Mouse (Mus musculus) lung, postnatal 0 days (tissue): ENCODE results near the gene Vnn3. TPM values are rescaled to one million over a fixed set of nuclear protein-coding genes. Genes with fewer than 3 reads are reported as not detected.

ENCODE experiments used
- ATAC-seq: fragments of 200-750 bp; cut with Nextera tagmentation; 2 replicates; pipeline ENCODE4 v1.8.0; 2017; ENCODE audit warnings: moderate library complexity
- DNase-seq: peaks from one replicate; pipeline ENCODE4 v3.0.0-alpha.2; 2016; ENCODE audit warnings: low spot score
- H3K27ac ChIP-seq: fragments of 300-500 bp; sonication (generic); 2 replicates; pipeline ENCODE4 v1.5.1; 2014; ENCODE audit warnings: antibody characterized with exemption, mild to moderate bottlenecking, low read length, mixed read lengths
- H3K27me3 ChIP-seq: fragments of 300-500 bp; sonication (generic); replicated peaks from 2 replicates; pipeline ENCODE4 v1.6.1; 2014; ENCODE audit warnings: low read length, mixed read lengths; ENCODE audit not compliant: insufficient read depth
- H3K36me3 ChIP-seq: fragments of 300-500 bp; sonication (generic); 2 replicates; pipeline ENCODE4 v1.6.1; 2014; ENCODE audit warnings: low read length, mixed read lengths; ENCODE audit not compliant: insufficient read depth
- H3K4me1 ChIP-seq: fragments of 300-500 bp; sonication (generic); 2 replicates; pipeline ENCODE4 v1.6.1; 2014; ENCODE audit warnings: antibody characterized with exemption, low read depth, low read length, mixed read lengths; ENCODE audit not compliant: insufficient read depth
- H3K4me2 ChIP-seq: fragments of 300-500 bp; sonication (generic); replicated peaks from 2 replicates; pipeline ENCODE4 v1.6.1; 2014; ENCODE audit warnings: low read depth, mild to moderate bottlenecking, low read length, moderate library complexity, mixed read lengths
- H3K4me3 ChIP-seq: fragments of 300-500 bp; sonication (generic); 2 replicates; pipeline ENCODE4 v1.5.1; 2014; ENCODE audit warnings: low read depth, low read length
- H3K9ac ChIP-seq: fragments of 300-500 bp; sonication (generic); replicated peaks from 2 replicates; pipeline ENCODE4 v1.6.1; 2014; ENCODE audit warnings: low read depth, mild to moderate bottlenecking
- H3K9me3 ChIP-seq: fragments of 300-500 bp; sonication (generic); 2 replicates; pipeline ENCODE4 v1.6.1; 2016; ENCODE audit warnings: low read length, mixed read lengths
- CTCF ChIP-seq: IDR thresholded peaks from 2 replicates; pipeline ENCODE4 v1.5.1; 2016; ENCODE audit warnings: antibody characterized with exemption, mild to moderate bottlenecking
- EP300 ChIP-seq: IDR thresholded peaks from 2 replicates; pipeline ENCODE4 v1.6.1; 2016; ENCODE audit warnings: antibody characterized with exemption, mild to moderate bottlenecking, control low read depth
- WGBS: fragments of 180-500 bp; shearing (Covaris S2); extraction: QIAGEN DNeasy Blood & Tissue Kit; methylation state at CpG from one replicate; pipeline ENCODE4 v1.1.7; 2014; 5-methylcytosine and 5-hydroxymethylcytosine counted together
- polyA plus RNA-seq: library from polyadenylated mRNA; unstranded; fragments of >200 nt; fragmentation: Nextera tagmentation; extraction: Ambion mirVana; gene quantifications from 2 replicates; pipeline ENCODE4 v1.2.1, GENCODE M21; 2015

Gene Vnn3
- polyA plus RNA-seq, 1 experiment from 2014 or later, result 18.5 TPM

- no peaks in the 10 kb centered on the region for H3K9me3 ChIP-seq
- no peak overlapping the region for H3K4me2 ChIP-seq
- no peak overlapping the region for H3K9ac ChIP-seq
- DNase-seq (peak; percentile 46), ATAC-seq (peak; percentile 49)
- no peaks in the 10 kb centered on the region for H3K4me1 ChIP-seq
- WGBS, result 60% methylated on average over 11 of the region's 11 CpGs
- H3K27ac ChIP-seq, result no peak overlapping the region
- TF ChIP-seq EP300 (no peak), CTCF (no peak)
- H3K4me3 ChIP-seq, result no peak overlapping the region
- no peaks in the 10 kb centered on the region for H3K27me3 ChIP-seq
- H3K36me3 ChIP-seq, result 0 out of 2 replicates have a peak, but pooled peaks cover 2% of the 10 kb centered on the region
Observed at GRCm38 (mm10) chr10:23812852-23813766, 38.2 kb upstream of the Vnn3 start.

- no peak overlapping the region for H3K27ac ChIP-seq
- H3K9ac ChIP-seq, result no peak overlapping the region
- no peak overlapping the region for H3K4me3 ChIP-seq
- no peaks in the 10 kb centered on the region for H3K9me3 ChIP-seq
- no peak overlapping the region for H3K4me2 ChIP-seq
- DNase-seq, result peak; percentile 77
- no peaks in the 10 kb centered on the region for H3K4me1 ChIP-seq
- 37% methylated on average over 1 of the region's 1 CpGs for WGBS
- TF ChIP-seq EP300 (no peak), CTCF (peak; percentile 86)
- no peak for ATAC-seq
- H3K27me3 ChIP-seq, result no peaks in the 10 kb centered on the region
- H3K36me3 ChIP-seq, result peaks cover 5% of the 10 kb centered on the region; the same call in 1 of the 2 replicates
Observed at GRCm38 (mm10) chr10:23815168-23815567, 36.1 kb upstream of the Vnn3 start.

GRCm38 (mm10) chr10:23816241-23816640, 35.0 kb upstream of the Vnn3 start:
- Histone ChIP-seq H3K4me2 (no peak overlapping the region), H3K9me3 (no peaks in the 10 kb centered on the region), H3K4me1 (no peaks in the 10 kb centered on the region), H3K9ac (no peak overlapping the region), H3K36me3 (peaks cover 5% of the 10 kb centered on the region; the same call in 1 of the 2 replicates), H3K27me3 (no peaks in the 10 kb centered on the region), H3K27ac (no peak overlapping the region), H3K4me3 (no peak overlapping the region)
- no peak for ATAC-seq
- DNase-seq, result no peak
- 84% methylated on average over 7 of the region's 7 CpGs for WGBS
- no peak for TF ChIP-seq EP300
- TF ChIP-seq CTCF, result no peak

- TF ChIP-seq CTCF (no peak), EP300 (no peak)
- Histone ChIP-seq H3K4me3 (no peak overlapping the region), H3K4me2 (no peak overlapping the region), H3K27me3 (no peaks in the 10 kb centered on the region), H3K9me3 (no peaks in the 10 kb centered on the region), H3K36me3 (peaks cover 17% of the 10 kb centered on the region; the same call in 1 of the 2 replicates), H3K9ac (no peak overlapping the region), H3K4me1 (no peaks in the 10 kb centered on the region), H3K27ac (no peak overlapping the region)
- ATAC-seq, result no peak
- DNase-seq, result no peak
- WGBS, result 81% methylated on average over 7 of the region's 7 CpGs
Observed at GRCm38 (mm10) chr10:23826516-23826915, 24.7 kb upstream of the Vnn3 start.

- H3K27me3 ChIP-seq, result no peaks in the 10 kb centered on the region
Observed at GRCm38 (mm10) chr10:23836003-23836964, 15.0 kb upstream of the Vnn3 start.

GRCm38 (mm10) chr10:23837115-23837514, 14.1 kb upstream of the Vnn3 start:
- Histone ChIP-seq H3K36me3 (no peaks in the 10 kb centered on the region), H3K4me1 (no peaks in the 10 kb centered on the region), H3K4me3 (no peak overlapping the region), H3K9ac (no peak overlapping the region), H3K4me2 (no peak overlapping the region), H3K27ac (no peak overlapping the region), H3K27me3 (no peaks in the 10 kb centered on the region), H3K9me3 (no peaks in the 10 kb centered on the region)
- 83% methylated on average over 3 of the region's 3 CpGs for WGBS
- ATAC-seq (no peak), DNase-seq (no peak)
- no peak for TF ChIP-seq EP300
- no peak for TF ChIP-seq CTCF

More at GRCm38 (mm10) chr10:23836003-23836964, 15.0 kb upstream of the Vnn3 start:
- no peaks in the 10 kb centered on the region for H3K9me3 ChIP-seq
- WGBS, result 55% methylated on average over 9 of the region's 9 CpGs
- no peaks in the 10 kb centered on the region for H3K4me1 ChIP-seq
- TF ChIP-seq CTCF (no peak), EP300 (no peak)
- DNase-seq (no peak), ATAC-seq (no peak)
- no peak overlapping the region for H3K4me3 ChIP-seq
- no peaks in the 10 kb centered on the region for H3K36me3 ChIP-seq
- no peak overlapping the region for H3K27ac ChIP-seq
- H3K9ac ChIP-seq, result no peak overlapping the region
- no peak overlapping the region for H3K4me2 ChIP-seq
